Mouse (Mus musculus): ENCODE measurements around the gene Olfr1367. TPM values are rescaled to one million over a fixed set of nuclear protein-coding genes. Genes with fewer than 3 reads are reported as not detected.

Olfr1367 gene
- polyA plus RNA-seq, 1 experiment from 2014 or later, result not detected

- DNase-seq (ENCODE audit: low spot score) (no peak), ATAC-seq (replicated peaks; ENCODE audit: insufficient number of reproducible peaks, low FRiP score, low TSS enrichment, low read depth) (no peak)
- H3K36me3 ChIP-seq (replicated peaks; ENCODE audit: control insufficient read depth, insufficient read depth, low read depth, low read length), result peaks cover 7% of the 10 kb centered on the region
These were observed 50.8 kb downstream of the Olfr1367 start for GRCm38 (mm10) chr13:21397486-21397885.

More at GRCm38 (mm10) chr13:21397486-21397885, 50.8 kb downstream of the Olfr1367 start:
- no peak overlapping the region for H3K9ac ChIP-seq (replicated peaks; ENCODE audit: low read length)
- H3K4me3 ChIP-seq (ENCODE audit: low read depth, low read length), result no peak overlapping the region
- no peaks in the 10 kb centered on the region for H3K27me3 ChIP-seq (ENCODE audit: control insufficient read depth, insufficient read depth, low read length)
- H3K9me3 ChIP-seq (replicated peaks; ENCODE audit: control insufficient read depth, low read length), result no peaks in the 10 kb centered on the region
- H3K4me1 ChIP-seq (ENCODE audit: control insufficient read depth, insufficient read depth, low read length), result no peaks in the 10 kb centered on the region
- H3K27ac ChIP-seq (replicated peaks; ENCODE audit: low read depth, low read length), result no peak overlapping the region
- 77% methylated on average over 2 of the region's 2 CpGs for WGBS
- H3K4me2 ChIP-seq (ENCODE audit: low read depth, low read length), result no peak overlapping the region

Small RNA genes within 50 kb of the gene (microRNA-seq; reads per million reads assigned to microRNA genes)
- gene Mir6942 (ENCODE audit: borderline number of aligned reads), result not detected

Other genes starting within 250 kb of the Olfr1367 start
- not detected in 2 replicates for gene Olfr1369-ps1, start 235.4 kb upstream of the Olfr1367 start, polyA plus RNA-seq (2014; fragmentation: Nextera tagmentation; extraction: Ambion mirVana)
- not detected in 2 replicates for gene Olfr263, start 217.3 kb upstream of the Olfr1367 start, polyA plus RNA-seq (2014; fragmentation: Nextera tagmentation; extraction: Ambion mirVana)
- not detected in 2 replicates for gene Olfr1368, start 201.0 kb upstream of the Olfr1367 start, polyA plus RNA-seq (2014; fragmentation: Nextera tagmentation; extraction: Ambion mirVana)
- 148 and 160 TPM in 2 replicates for gene Trim27, start 167.5 kb upstream of the Olfr1367 start, polyA plus RNA-seq (2014; fragmentation: Nextera tagmentation; extraction: Ambion mirVana)
- gene Gpx5, start 54.2 kb upstream of the Olfr1367 start, polyA plus RNA-seq (2014; fragmentation: Nextera tagmentation; extraction: Ambion mirVana), result not detected in 2 replicates
- 0.41 and 0.67 TPM in 2 replicates for gene Gpx6, start 34.8 kb upstream of the Olfr1367 start, polyA plus RNA-seq (2014; fragmentation: Nextera tagmentation; extraction: Ambion mirVana)
- 20.5 and 21.5 TPM in 2 replicates for gene Zscan12, start 15.9 kb downstream of the Olfr1367 start, polyA plus RNA-seq (2014; fragmentation: Nextera tagmentation; extraction: Ambion mirVana)
- gene Zkscan3, start 55.8 kb downstream of the Olfr1367 start, polyA plus RNA-seq (2014; fragmentation: Nextera tagmentation; extraction: Ambion mirVana), result 84.9 and 89.5 TPM in 2 replicates
- 5.6 and 6.2 TPM in 2 replicates for gene Pgbd1, start 94.1 kb downstream of the Olfr1367 start, polyA plus RNA-seq (2014; fragmentation: Nextera tagmentation; extraction: Ambion mirVana)
- 17.9 and 19.3 TPM in 2 replicates for gene Zscan26, start 106.8 kb downstream of the Olfr1367 start, polyA plus RNA-seq (2014; fragmentation: Nextera tagmentation; extraction: Ambion mirVana)
- 1.9 and 3.1 TPM in 2 replicates for gene Nkapl, start 121.6 kb downstream of the Olfr1367 start, polyA plus RNA-seq (2014; fragmentation: Nextera tagmentation; extraction: Ambion mirVana)
- gene Zkscan4, start 132.0 kb downstream of the Olfr1367 start, polyA plus RNA-seq (2014; fragmentation: Nextera tagmentation; extraction: Ambion mirVana), result 3.8 and 4.2 TPM in 2 replicates
- not detected in 2 replicates for gene Gm10065, start 132.5 kb downstream of the Olfr1367 start, polyA plus RNA-seq (2014; fragmentation: Nextera tagmentation; extraction: Ambion mirVana)
- gene AK157302, start 148.3 kb downstream of the Olfr1367 start, polyA plus RNA-seq (2014; fragmentation: Nextera tagmentation; extraction: Ambion mirVana), result 0.35 and 0.41 TPM in 2 replicates
- gene Gm11273, start 154.5 kb downstream of the Olfr1367 start, polyA plus RNA-seq (2014; fragmentation: Nextera tagmentation; extraction: Ambion mirVana), result 1.9 and 5.2 TPM in 2 replicates
- 8.7 and 11.9 TPM in 2 replicates for gene Zkscan8, start 184.2 kb downstream of the Olfr1367 start, polyA plus RNA-seq (2014; fragmentation: Nextera tagmentation; extraction: Ambion mirVana)
- gene Olfr1366, start 195.9 kb downstream of the Olfr1367 start, polyA plus RNA-seq (2014; fragmentation: Nextera tagmentation; extraction: Ambion mirVana), result 0.13 and 0.24 TPM in 2 replicates
- not detected in 2 replicates for gene Olfr1535, start 213.0 kb downstream of the Olfr1367 start, polyA plus RNA-seq (2014; fragmentation: Nextera tagmentation; extraction: Ambion mirVana)
- not detected in 2 replicates for gene Olfr1364, start 234.8 kb downstream of the Olfr1367 start, polyA plus RNA-seq (2014; fragmentation: Nextera tagmentation; extraction: Ambion mirVana)

All from embryonic facial prominence, embryonic 11.5 days (tissue).